Mouse (Mus musculus): ENCODE results near the gene Il2rb.
A peak's percentile ranks its signal among the peaks of the same experiment; 100 is the strongest.

Il2rb gene

GRCm38 (mm10) chr15:78481448-78482000 lies 13.5 kb downstream of the Il2rb start:
- DNase-seq (ENCODE audit: low spot score) = no peak

GRCm38 (mm10) chr15:78480991-78481390 lies 14.1 kb downstream of the Il2rb start:
- no peak for DNase-seq (ENCODE audit: low spot score)

- peak; percentile 30 for DNase-seq (ENCODE audit: low spot score)
Observed at GRCm38 (mm10) chr15:78480111-78480510, 15.0 kb downstream of the Il2rb start.

DNA sequence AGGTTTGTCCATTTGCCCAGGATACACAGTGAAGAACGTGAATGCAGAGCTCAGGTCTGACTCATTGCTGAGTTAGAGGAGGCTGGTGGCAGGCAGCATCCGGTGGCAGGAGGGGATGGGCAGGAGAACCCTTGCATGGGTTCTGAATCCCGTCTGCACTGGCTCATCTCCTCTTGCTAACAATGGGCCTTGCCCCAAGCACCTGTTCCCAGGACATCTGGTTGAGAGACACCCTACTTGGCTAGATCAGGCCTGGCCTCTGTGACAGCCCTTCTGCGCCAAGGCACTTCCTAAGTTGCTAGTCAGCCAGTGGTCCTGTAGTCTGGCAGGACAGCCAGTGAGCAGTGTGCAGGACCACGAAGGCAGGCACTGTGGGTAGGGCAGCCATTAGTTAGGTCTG lies 15.6 kb downstream of the Il2rb start:
- no peak for DNase-seq (ENCODE audit: low spot score)

DNA sequence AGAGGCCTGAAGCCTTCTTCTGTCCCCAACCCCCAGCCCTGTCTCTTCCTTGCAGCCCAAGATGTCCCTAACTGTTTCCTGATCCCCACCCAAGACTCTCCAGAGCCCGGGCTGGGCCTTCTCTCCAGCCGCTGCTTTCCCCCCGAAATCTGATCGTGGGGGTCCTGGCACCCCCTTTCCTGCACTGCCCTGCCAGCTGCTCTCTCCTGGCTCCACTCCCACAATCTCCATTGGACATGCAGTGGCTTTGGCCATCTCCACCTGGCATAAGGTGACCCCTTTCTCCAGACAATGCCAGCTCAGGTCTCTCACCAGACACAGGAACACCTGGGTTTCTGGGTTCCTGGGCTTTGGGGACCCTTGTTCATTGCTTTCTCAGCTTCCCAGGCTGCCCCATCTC lies 17.0 kb downstream of the Il2rb start:
- DNase-seq (ENCODE audit: low spot score) = no peak

DNA sequence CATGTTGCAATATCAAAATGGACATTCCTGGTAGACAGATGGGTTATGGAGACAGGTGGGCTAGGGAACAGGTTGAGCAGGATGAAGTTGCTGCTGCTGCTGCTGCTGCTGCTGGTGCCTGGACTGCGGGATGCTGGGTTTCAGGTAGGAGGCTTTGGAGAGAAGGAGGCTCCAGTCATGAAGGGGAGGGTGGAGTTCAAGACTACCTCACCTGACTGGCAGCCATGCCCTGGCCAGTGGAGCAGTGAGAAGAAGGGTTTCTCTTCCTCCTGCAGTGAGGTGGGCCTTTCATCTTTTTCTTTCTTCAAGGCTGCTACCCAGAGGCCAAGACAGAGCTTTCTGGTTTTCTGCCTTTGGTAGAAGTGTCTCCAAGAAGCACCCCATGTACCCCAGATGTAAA lies 18.2 kb downstream of the Il2rb start:
- DNase-seq (ENCODE audit: low spot score) = no peak

DNA sequence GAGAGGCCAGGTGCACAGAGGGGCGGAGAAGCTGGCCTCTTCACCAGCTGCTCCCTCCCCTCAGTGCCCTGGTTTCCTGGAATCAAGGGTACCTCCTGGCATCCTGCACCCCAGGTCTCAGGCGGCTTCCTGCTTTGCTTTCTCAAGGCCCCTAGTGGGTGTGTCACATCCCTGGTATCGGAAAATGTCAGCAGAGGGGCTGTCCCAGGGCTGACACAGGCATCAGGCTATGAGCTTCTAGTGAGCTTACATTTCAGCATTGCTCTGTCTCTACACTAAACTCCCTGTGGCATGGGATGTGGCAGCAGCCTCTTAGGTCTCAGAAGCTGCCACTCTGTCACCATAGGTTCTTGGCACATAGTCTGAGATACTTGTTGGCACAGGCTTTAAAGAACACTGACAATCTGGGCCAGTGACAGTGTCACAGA lies 19.5 kb downstream of the Il2rb start:
- DNase-seq (ENCODE audit: low spot score) = no peak

- DNase-seq (ENCODE audit: low spot score) = no peak
Observed at GRCm38 (mm10) chr15:78473442-78473841, 21.6 kb downstream of the Il2rb start.

DNA sequence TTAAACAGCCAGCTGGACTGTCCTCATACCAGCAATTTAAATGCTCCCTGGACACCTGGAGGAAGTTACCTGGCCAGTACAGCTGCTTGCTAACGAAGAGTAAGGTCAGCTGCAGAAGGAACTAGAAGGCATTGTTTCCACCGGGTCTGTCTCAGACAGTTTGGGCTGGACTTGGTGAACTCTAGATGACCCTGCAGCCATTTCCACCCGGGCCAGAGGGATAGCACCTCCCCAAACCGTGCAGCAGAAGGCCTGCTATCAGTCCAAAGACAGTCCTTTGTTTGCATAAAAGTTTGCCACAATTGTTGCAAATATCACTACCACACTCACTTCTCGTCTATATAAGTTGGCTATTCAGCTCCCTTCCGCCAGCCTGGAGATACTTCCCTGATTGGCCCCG lies 23.2 kb downstream of the Il2rb start:
- DNase-seq (ENCODE audit: low spot score) = no peak

DNA sequence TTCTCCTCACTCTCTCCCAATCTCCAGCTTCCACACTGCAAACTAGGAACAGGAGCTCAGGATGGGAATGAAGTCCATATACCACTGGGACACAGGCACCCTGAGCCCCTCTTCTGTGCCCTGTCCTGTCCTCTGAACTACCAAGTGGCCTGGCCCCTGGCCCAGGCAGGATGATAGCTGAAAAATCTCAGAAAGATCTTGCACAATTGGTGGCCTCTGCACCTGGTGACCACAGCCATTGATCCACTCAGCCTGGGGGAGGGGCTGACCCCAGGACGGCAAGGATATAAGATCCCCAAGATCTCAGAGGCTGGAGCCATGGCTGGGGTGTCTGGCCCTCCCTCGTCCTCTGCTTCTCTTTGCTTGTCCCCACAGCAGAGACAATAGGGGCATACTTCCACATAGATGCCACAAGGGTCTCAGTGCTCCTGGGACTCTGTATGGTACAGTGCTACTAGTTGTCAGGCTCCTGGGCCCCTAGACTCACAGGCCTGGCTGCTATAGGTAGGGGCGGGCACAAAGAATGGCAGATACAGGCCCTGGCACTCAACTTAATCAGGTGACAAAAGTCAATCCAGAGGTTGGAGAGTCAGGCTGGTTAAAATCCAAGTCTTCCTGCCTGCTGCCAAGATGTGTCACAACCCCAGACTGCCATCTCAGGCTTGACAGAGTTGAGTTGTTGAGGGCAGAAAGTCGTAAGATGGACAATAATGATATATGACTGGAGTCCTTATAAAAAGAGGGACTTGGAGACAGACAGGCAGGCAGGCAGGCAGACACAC lies 24.4 kb downstream of the Il2rb start:
- DNase-seq (ENCODE audit: low spot score) = no peak

- DNase-seq (ENCODE audit: low spot score) = no peak
Observed at GRCm38 (mm10) chr15:78468379-78468937, 26.6 kb downstream of the Il2rb start, which contains the start of gene Tmprss6. Tmprss6 (minus strand) TSS chr15:78468634.

DNA sequence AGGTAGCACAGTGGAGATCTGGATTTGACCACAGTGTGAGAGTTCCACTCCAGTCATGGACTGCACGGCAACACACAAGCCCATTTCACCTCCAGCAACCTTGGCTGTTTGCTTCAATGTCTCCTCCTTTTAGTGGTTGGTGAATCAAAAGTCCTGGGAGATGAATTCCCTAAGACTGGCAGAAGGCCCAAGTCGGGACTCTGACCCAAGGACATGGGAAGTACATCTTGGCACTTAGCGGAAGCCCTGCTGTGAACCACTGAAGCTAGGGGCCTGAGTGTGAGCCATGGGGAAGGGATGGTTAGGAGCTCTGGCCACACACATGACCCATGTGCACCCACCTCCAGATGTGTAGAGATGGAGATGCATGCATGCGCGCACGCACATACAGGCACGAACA lies 27.5 kb downstream of the Il2rb start:
- no peak for DNase-seq (ENCODE audit: low spot score)

DNA sequence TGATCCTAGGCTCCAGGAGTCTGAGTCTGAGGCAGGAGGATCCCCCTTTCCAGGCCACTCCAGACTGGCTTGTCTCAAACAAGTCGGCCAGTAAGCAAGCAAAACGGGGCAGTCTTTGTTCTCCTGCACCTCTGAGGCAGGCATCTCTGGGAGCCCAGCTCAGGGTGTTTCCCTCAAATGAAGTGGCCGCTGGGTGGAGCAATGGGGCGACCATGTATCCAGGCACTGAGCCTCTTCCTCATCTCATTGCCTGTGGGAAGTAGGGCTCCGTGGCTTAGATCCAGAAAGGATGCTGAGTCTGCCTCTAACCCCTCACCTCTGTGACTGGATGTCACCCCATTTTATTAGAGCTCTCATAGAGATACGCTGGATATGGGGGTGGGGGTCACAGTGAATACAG lies 28.3 kb downstream of the Il2rb start:
- no peak for DNase-seq (ENCODE audit: low spot score)

- no peak for DNase-seq (ENCODE audit: low spot score)
Observed at GRCm38 (mm10) chr15:78462981-78463380, 32.1 kb downstream of the Il2rb start.

DNA sequence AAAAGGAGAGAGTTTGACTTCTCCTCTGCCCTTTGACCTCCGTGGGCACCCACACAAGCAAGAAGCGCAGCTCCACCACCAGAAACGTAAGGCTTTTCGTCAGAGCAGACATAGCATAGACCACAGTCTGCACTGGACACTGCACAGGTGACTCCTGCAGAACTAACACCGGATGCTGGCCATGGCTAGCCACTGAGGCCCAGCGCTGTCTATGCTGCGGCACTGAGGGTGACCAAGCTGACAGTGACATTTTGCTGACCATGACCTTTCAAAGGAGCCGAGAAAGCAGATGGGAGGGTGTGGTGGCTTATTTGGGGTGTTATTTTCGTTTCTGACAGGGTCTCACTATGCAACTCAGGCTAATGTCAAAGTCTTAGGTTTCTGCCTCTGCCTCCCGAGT lies 37.9 kb downstream of the Il2rb start:
- DNase-seq (ENCODE audit: low spot score) = no peak

DNA sequence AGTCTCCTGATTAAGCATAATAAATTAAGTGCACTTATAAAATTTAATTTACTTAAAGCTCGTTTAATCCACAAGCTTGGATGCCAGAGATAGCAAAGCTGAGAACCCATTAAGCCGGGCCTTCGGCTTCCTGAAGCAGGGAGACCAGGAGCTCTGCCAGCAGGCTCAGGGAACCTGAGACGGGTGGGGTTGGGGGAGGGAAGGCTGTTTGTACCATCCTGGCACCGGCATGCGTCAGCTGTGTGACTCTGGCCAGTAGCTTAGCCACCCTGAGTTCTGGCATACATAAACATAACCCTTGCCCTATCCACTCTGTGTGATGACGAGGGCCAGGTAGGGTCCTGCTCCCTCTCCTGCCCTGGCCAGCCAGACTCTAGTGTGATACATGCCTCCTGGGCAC lies 39.0 kb downstream of the Il2rb start:
- DNase-seq (ENCODE audit: low spot score) = peak; percentile 81

DNA sequence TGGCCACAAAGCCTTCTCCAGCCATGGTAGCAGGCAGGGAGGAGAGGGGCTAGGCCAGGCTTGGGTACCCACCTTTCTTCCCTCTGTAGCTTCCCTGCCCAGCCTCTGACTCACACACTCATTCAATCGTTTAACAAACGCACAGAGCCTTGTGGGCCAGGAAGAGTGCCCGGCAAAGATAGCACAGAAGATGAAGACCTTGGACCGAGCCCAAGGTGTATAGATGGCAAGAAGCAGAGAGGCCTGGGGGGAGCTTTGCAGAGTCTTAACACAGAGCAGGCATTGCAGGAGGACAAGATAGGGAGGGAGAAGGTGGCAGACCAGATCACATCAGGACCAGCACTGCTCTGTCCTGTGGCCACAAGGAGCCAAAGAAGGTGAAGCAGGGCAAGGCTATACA lies 39.9 kb downstream of the Il2rb start:
- DNase-seq (ENCODE audit: low spot score) = peak; percentile 49

GRCm38 (mm10) chr15:78452929-78453328 lies 42.1 kb downstream of the Il2rb start:
- no peak for DNase-seq (ENCODE audit: low spot score)

GRCm38 (mm10) chr15:78451201-78451600 lies 43.9 kb downstream of the Il2rb start:
- no peak for DNase-seq (ENCODE audit: low spot score)

DNA sequence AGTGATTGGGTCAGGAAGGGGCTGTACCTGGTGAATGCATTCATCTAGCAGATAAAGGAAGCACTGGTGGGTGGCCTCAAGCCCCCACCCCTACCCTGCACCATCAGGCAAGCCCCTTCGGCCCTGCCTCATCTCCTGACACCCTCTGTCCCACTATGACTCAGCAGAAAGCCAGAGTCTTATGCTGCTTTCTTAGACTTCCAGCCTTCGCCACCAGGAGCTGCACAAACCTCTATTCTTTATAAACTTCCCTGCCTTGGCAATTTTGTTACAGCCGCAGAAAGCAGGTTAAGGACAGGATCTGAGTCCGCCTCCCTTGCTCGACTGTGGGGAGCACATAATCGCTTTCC lies 44.7 kb downstream of the Il2rb start:
- DNase-seq (ENCODE audit: low spot score) = peak; percentile 40

- DNase-seq (ENCODE audit: low spot score) = peak; percentile 92
Observed at GRCm38 (mm10) chr15:78449694-78450418, 45.2 kb downstream of the Il2rb start.

DNA sequence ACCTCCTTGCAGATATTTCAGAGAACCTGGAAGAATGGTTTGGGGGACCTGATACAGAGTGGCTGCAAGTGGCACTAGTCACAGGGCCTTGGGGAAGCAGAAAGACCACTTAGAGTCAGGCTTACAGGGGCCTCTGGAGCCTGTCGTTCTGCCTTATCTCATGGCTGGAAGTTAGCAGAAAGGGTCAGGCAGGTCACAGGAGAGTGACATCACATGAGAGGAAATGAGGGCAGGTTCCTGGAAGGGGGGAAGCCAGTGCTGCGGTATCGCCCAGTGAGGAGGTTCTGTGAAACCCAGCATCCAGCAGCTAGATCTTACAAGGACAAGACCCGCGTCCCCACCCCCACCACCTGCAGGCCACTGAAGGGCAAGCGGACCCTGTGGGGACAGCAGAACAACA lies 45.9 kb downstream of the Il2rb start:
- DNase-seq (ENCODE audit: low spot score) = no peak

All from MN1 (cell line).